Mouse (Mus musculus): ENCODE results near the gene Gm49353. TPM values are rescaled to one million over a fixed set of nuclear protein-coding genes. Genes with fewer than 3 reads are reported as not detected.

Gm49353 gene
- polyA plus RNA-seq, 1 experiment from 2014 or later = 10.6 TPM

GRCm38 (mm10) chr10:29206730-29207129, 8.0 kb downstream of the Gm49353 start:
- Histone ChIP-seq H3K36me3 (replicated peaks) (0 out of 2 replicates have a peak, but pooled peaks cover 3% of the 10 kb centered on the region), H3K27ac (no peak overlapping the region), H3K9ac (no peak overlapping the region), H3K27me3 (replicated peaks) (no peaks in the 10 kb centered on the region), H3K4me2 (no peak overlapping the region), H3K9me3 (no peaks in the 10 kb centered on the region), H3K4me1 (no peaks in the 10 kb centered on the region), H3K4me3 (no peak overlapping the region)
- peak; percentile 74 for ATAC-seq (replicated peaks)

GRCm38 (mm10) chr10:29208735-29209134, 10.0 kb downstream of the Gm49353 start:
- 0 out of 2 replicates have a peak, but pooled peaks cover 3% of the 10 kb centered on the region for H3K36me3 ChIP-seq (replicated peaks)
- no peak overlapping the region for H3K4me3 ChIP-seq
- no peak overlapping the region for H3K4me2 ChIP-seq
- H3K27me3 ChIP-seq (replicated peaks) = no peaks in the 10 kb centered on the region
- no peaks in the 10 kb centered on the region for H3K9me3 ChIP-seq
- no peak for ATAC-seq (replicated peaks)
- no peak overlapping the region for H3K9ac ChIP-seq
- no peaks in the 10 kb centered on the region for H3K4me1 ChIP-seq
- no peak overlapping the region for H3K27ac ChIP-seq
- 50% methylated on average over 3 of the region's 3 CpGs for WGBS

- H3K36me3 ChIP-seq (replicated peaks) = 0 out of 2 replicates have a peak, but pooled peaks cover 3% of the 10 kb centered on the region
- ATAC-seq (replicated peaks) = peak; percentile 55; the same call in 1 of the 2 replicates
- 12% methylated on average over 4 of the region's 4 CpGs for WGBS
- no peaks in the 10 kb centered on the region for H3K27me3 ChIP-seq (replicated peaks)
- no peak within 1 kb of the TSS for H3K27ac ChIP-seq
- H3K9ac ChIP-seq = no peak within 1 kb of the TSS
- no peaks in the 10 kb centered on the region for H3K9me3 ChIP-seq
- H3K4me1 ChIP-seq = no peaks in the 10 kb centered on the region
- no peak within 1 kb of the TSS for H3K4me2 ChIP-seq
- H3K4me3 ChIP-seq = no peak within 1 kb of the TSS
These were observed 12.7 kb downstream of the Gm49353 start, which contains the start of gene 9330159F19Rik for GRCm38 (mm10) chr10:29211453-29211852. Gene 9330159F19Rik (plus strand): TSS chr10:29211606.

GRCm38 (mm10) chr10:29213534-29214100, 14.9 kb downstream of the Gm49353 start:
- ATAC-seq (replicated peaks) = peak; percentile 56; the same call in 1 of the 2 replicates
- Histone ChIP-seq H3K4me2 (no peak overlapping the region), H3K9me3 (no peaks in the 10 kb centered on the region), H3K36me3 (replicated peaks) (no peaks in the 10 kb centered on the region), H3K27ac (no peak overlapping the region), H3K27me3 (replicated peaks) (no peaks in the 10 kb centered on the region), H3K9ac (no peak overlapping the region), H3K4me1 (peaks cover 6% of the 10 kb centered on the region; the same call in 1 of the 2 replicates), H3K4me3 (no peak overlapping the region)
- WGBS = 34% methylated on average over 3 of the region's 3 CpGs

- no peak overlapping the region for H3K4me3 ChIP-seq
- ATAC-seq (replicated peaks) = peak; percentile 32; the same call in 1 of the 2 replicates
- peaks cover 6% of the 10 kb centered on the region; the same call in 1 of the 2 replicates for H3K4me1 ChIP-seq
- no peak overlapping the region for H3K27ac ChIP-seq
- H3K36me3 ChIP-seq (replicated peaks) = peaks cover 3% of the 10 kb centered on the region; the same call in 1 of the 2 replicates
- H3K27me3 ChIP-seq (replicated peaks) = no peaks in the 10 kb centered on the region
- H3K9me3 ChIP-seq = no peaks in the 10 kb centered on the region
- WGBS = 99% methylated on average over 1 of the region's 1 CpGs
- H3K4me2 ChIP-seq = no peak overlapping the region
- no peak overlapping the region for H3K9ac ChIP-seq
These were observed 18.2 kb downstream of the Gm49353 start for GRCm38 (mm10) chr10:29216957-29217356.

GRCm38 (mm10) chr10:29217451-29217850, 18.7 kb downstream of the Gm49353 start:
- no peak overlapping the region for H3K27ac ChIP-seq
- H3K9ac ChIP-seq = no peak overlapping the region
- peaks cover 8% of the 10 kb centered on the region; the same call in 1 of the 2 replicates for H3K36me3 ChIP-seq (replicated peaks)
- no peak overlapping the region for H3K4me2 ChIP-seq
- ATAC-seq (replicated peaks) = peak; percentile 62
- H3K27me3 ChIP-seq (replicated peaks) = no peaks in the 10 kb centered on the region
- H3K4me3 ChIP-seq = no peak overlapping the region
- H3K9me3 ChIP-seq = no peaks in the 10 kb centered on the region
- 35% methylated on average over 2 of the region's 2 CpGs for WGBS
- H3K4me1 ChIP-seq = peaks cover 6% of the 10 kb centered on the region; the same call in 1 of the 2 replicates

- Histone ChIP-seq H3K27me3 (replicated peaks) (no peaks in the 10 kb centered on the region), H3K4me2 (no peak overlapping the region), H3K27ac (no peak overlapping the region), H3K4me1 (no peaks in the 10 kb centered on the region), H3K9ac (no peak overlapping the region), H3K9me3 (no peaks in the 10 kb centered on the region), H3K4me3 (no peak overlapping the region), H3K36me3 (replicated peaks) (peaks cover 29% of the 10 kb centered on the region)
- ATAC-seq (replicated peaks) = no peak
- 93% methylated on average over 4 of the region's 4 CpGs for WGBS
These were observed 26.6 kb downstream of the Gm49353 start for GRCm38 (mm10) chr10:29225329-29225728.

- H3K27me3 ChIP-seq (replicated peaks) = no peaks in the 10 kb centered on the region
- no peak overlapping the region for H3K4me3 ChIP-seq
- H3K27ac ChIP-seq = no peak overlapping the region
- WGBS = 87% methylated on average over 2 of the region's 2 CpGs
- no peak overlapping the region for H3K4me2 ChIP-seq
- H3K4me1 ChIP-seq = no peaks in the 10 kb centered on the region
- H3K9ac ChIP-seq = no peak overlapping the region
- no peaks in the 10 kb centered on the region for H3K9me3 ChIP-seq
- ATAC-seq (replicated peaks) = no peak; the same call in 1 of the 2 replicates
- peaks cover 3% of the 10 kb centered on the region; the same call in 1 of the 2 replicates for H3K36me3 ChIP-seq (replicated peaks)
These were observed 32.5 kb downstream of the Gm49353 start for GRCm38 (mm10) chr10:29231208-29231607.

Other genes starting within 250 kb of the Gm49353 start
- gene 2310057J18Rik, start 212.7 kb upstream of the Gm49353 start, polyA plus RNA-seq (2015; fragmentation: Nextera tagmentation; extraction: Ambion mirVana) = not detected in 2 replicates
- 112 and 119 TPM in 2 replicates for gene Soga3, start 55.1 kb upstream of the Gm49353 start, polyA plus RNA-seq (2015; fragmentation: Nextera tagmentation; extraction: Ambion mirVana)
- 31.0 and 33.2 TPM in 2 replicates for gene 9330159F19Rik, start 12.7 kb downstream of the Gm49353 start, polyA plus RNA-seq (2015; fragmentation: Nextera tagmentation; extraction: Ambion mirVana)
- gene Echdc1, start 114.2 kb downstream of the Gm49353 start, polyA plus RNA-seq (2015; fragmentation: Nextera tagmentation; extraction: Ambion mirVana) = 23.4 and 23.5 TPM in 2 replicates
- 90.9 and 95.0 TPM in 2 replicates for gene Rnf146, start 163.5 kb downstream of the Gm49353 start, polyA plus RNA-seq (2015; fragmentation: Nextera tagmentation; extraction: Ambion mirVana)

Measured in midbrain, embryonic 15.5 days (tissue).